Mouse (Mus musculus): Measurements from ENCODE around the gene Ano4. TPM values are rescaled to one million over a fixed set of nuclear protein-coding genes. Genes with fewer than 3 reads are reported as not detected.
"Not testable (repeated sequence)": the region's sequence is repeated elsewhere in the genome, so short reads cannot be mapped to it uniquely, and the experiment has no call there.

The Ano4 gene
- total and polyA plus RNA-seq, 3 experiments: not detected

DNA sequence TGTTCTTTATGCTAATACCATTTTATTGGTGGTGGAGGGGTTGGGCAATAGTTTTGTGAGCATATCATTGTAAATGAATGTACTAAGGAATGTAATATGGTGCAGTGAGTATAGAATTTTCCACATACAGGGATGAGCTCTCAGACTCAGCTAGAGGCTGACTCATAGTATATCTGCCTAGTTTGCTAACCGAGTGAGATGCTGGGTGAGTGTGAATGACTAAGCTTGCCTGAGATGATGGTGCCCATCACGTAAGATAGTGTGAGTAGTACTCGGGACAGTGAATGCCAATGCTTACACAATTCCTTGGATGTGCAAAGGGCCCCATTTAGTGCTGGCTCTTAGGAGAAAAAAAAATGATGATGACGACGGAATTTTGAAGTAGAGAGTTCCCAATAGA is 267.1 kb downstream of the Ano4 start:
- H3K27me3 ChIP-seq (ENCODE audit: control insufficient read depth in 1 of 2, insufficient read depth in 2 of 2, low read length in 2 of 2): no peaks in the 10 kb centered on the region
- no peaks in the 10 kb centered on the region for H3K36me3 ChIP-seq (ENCODE audit: control insufficient read depth in 1 of 2, insufficient read depth in 2 of 2, low read length in 2 of 2)
- H3K9me3 ChIP-seq (replicated peaks; ENCODE audit: insufficient read depth, low read length): no peaks in the 10 kb centered on the region
- TF ChIP-seq MYB (IDR thresholded peaks at IDR 0.05; ENCODE audit: low read depth, low read length) (no peak), ZC3H11A (IDR thresholded peaks at IDR 0.05; ENCODE audit: low read depth, low read length) (no peak), CHD2 (IDR thresholded peaks at IDR 0.05; ENCODE audit: low read length) (no peak), USF1 (IDR thresholded peaks at IDR 0.05; ENCODE audit: low read depth, low read length) (no peak), TBP (IDR thresholded peaks at IDR 0.05; ENCODE audit: low read depth, low read length) (no peak), GATA1 (IDR thresholded peaks at IDR 0.05; ENCODE audit: low read depth, low read length) (no peak), BHLHE40 (IDR thresholded peaks at IDR 0.05; ENCODE audit: borderline replicate concordance, low read depth, low read length) (no peak), EP300 (IDR thresholded peaks at IDR 0.05; ENCODE audit: low read depth in 1 of 2, low read length in 2 of 2) (no peak), POLR2AphosphoS5 (IDR thresholded peaks at IDR 0.05; ENCODE audit: borderline replicate concordance, low read depth, low read length) (no peak), POLR2A (IDR thresholded peaks at IDR 0.05; ENCODE audit: control insufficient read depth in 1 of 2, insufficient read depth in 1 of 2, low read depth in 1 of 2, low read length in 2 of 2, poor library complexity in 1 of 2) (no peak), RCOR1 (IDR thresholded peaks at IDR 0.05; ENCODE audit: low read depth, low read length) (no peak), MXI1 (IDR thresholded peaks at IDR 0.05; ENCODE audit: low read depth, low read length) (no peak), ELF1 (IDR thresholded peaks at IDR 0.05; ENCODE audit: low read depth, low read length) (no peak), MEF2A (IDR thresholded peaks at IDR 0.05; ENCODE audit: extremely low read depth, insufficient replicate concordance, low read depth, low read length, poor library complexity, severe bottlenecking) (no peak)
- DNase-seq (ENCODE audit: low read depth, low spot score): no peak
- H3K79me2 ChIP-seq (ENCODE audit: control insufficient read depth, insufficient read depth, low read length, poor library complexity): no peaks in the 10 kb centered on the region
- H3K9ac ChIP-seq (ENCODE audit: control insufficient read depth, low read depth, low read length, poor library complexity, severe bottlenecking): no peak overlapping the region
- H3K4me1 ChIP-seq (ENCODE audit: control insufficient read depth in 1 of 2, insufficient read depth in 2 of 2, low read length in 2 of 2): no peaks in the 10 kb centered on the region
- no peak overlapping the region for H3K27ac ChIP-seq (ENCODE audit: control insufficient read depth, low read depth, low read length)
- no peak overlapping the region for H3K4me3 ChIP-seq (ENCODE audit: control insufficient read depth in 1 of 2, insufficient read depth in 1 of 2, low read depth in 2 of 2, low read length in 2 of 2)

DNA sequence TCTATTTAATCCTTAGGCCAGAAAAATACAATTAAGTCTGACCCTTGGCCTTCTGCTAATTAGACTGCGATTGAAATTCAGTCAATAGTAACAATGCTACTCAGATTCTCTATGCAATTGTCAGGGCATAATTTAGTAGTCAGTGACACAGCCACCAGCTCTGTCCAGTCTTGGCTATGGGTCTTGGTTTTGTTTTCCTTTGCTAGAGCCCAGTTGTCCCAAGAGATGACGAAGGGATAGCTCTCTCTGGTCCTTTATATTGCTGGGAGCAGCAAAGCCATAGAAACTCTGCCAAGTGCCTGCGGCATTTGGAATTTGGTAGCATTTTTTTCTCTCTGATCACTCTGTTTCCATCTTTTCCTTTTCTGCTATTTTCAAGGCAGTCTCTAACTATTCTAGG is 288.7 kb downstream of the Ano4 start:
- Histone ChIP-seq H3K4me1 (ENCODE audit: control insufficient read depth in 1 of 2, insufficient read depth in 2 of 2, low read length in 2 of 2) (no peaks in the 10 kb centered on the region), H3K4me3 (ENCODE audit: control insufficient read depth in 1 of 2, insufficient read depth in 1 of 2, low read depth in 2 of 2, low read length in 2 of 2) (no peak overlapping the region), H3K27ac (ENCODE audit: control insufficient read depth, low read depth, low read length) (no peak overlapping the region), H3K9me3 (replicated peaks; ENCODE audit: insufficient read depth, low read length) (no peaks in the 10 kb centered on the region), H3K36me3 (ENCODE audit: control insufficient read depth in 1 of 2, insufficient read depth in 2 of 2, low read length in 2 of 2) (no peaks in the 10 kb centered on the region), H3K79me2 (ENCODE audit: control insufficient read depth, insufficient read depth, low read length, poor library complexity) (no peaks in the 10 kb centered on the region), H3K9ac (ENCODE audit: control insufficient read depth, low read depth, low read length, poor library complexity, severe bottlenecking) (no peak overlapping the region), H3K27me3 (ENCODE audit: control insufficient read depth in 1 of 2, insufficient read depth in 2 of 2, low read length in 2 of 2) (no peaks in the 10 kb centered on the region)
- no peak for DNase-seq (ENCODE audit: low read depth, low spot score)
- TF ChIP-seq CHD1 (IDR thresholded peaks at IDR 0.05; ENCODE audit: low read depth, low read length) (no peak), EP300 (IDR thresholded peaks at IDR 0.05; ENCODE audit: low read depth in 1 of 2, low read length in 2 of 2) (no peak), MYC (IDR thresholded peaks at IDR 0.05; ENCODE audit: low read depth, low read length) (no peak), MXI1 (IDR thresholded peaks at IDR 0.05; ENCODE audit: low read depth, low read length) (no peak), ELF1 (IDR thresholded peaks at IDR 0.05; ENCODE audit: low read depth, low read length) (no peak), SMC3 (IDR thresholded peaks at IDR 0.05; ENCODE audit: low read depth, low read length) (no peak), JUND (IDR thresholded peaks at IDR 0.05; ENCODE audit: low read depth, low read length) (no peak), CHD2 (IDR thresholded peaks at IDR 0.05; ENCODE audit: low read length) (no peak), MYB (IDR thresholded peaks at IDR 0.05; ENCODE audit: low read depth, low read length) (no peak), MAX (IDR thresholded peaks at IDR 0.05; ENCODE audit: low read length) (no peak)

DNA sequence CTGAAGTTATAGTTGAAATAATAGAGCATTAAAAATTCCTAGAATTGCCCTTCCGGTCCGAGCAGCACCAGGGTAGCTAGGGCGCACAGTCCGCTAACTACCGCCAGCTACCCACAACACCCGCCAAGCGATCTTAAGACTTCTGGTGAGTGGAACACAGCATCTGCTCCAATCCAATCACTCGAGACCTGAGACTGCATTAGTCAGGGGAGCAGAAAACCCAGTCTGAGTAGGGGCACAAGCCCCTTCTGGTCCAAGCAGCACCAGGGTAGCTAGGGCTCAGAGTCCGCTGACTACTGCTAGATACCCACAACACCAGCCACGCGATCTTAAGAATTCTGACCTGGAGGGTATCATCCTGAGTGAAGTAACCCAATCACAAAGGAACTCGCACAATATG is 299.6 kb downstream of the Ano4 start:
- DNase-seq (ENCODE audit: low read depth, low spot score); H3K36me3 ChIP-seq (ENCODE audit: control insufficient read depth in 1 of 2, insufficient read depth in 2 of 2, low read length in 2 of 2); H3K9ac ChIP-seq (ENCODE audit: control insufficient read depth, low read depth, low read length, poor library complexity, severe bottlenecking); H3K79me2 ChIP-seq (ENCODE audit: control insufficient read depth, insufficient read depth, low read length, poor library complexity); H3K4me3 ChIP-seq (ENCODE audit: control insufficient read depth in 1 of 2, insufficient read depth in 1 of 2, low read depth in 2 of 2, low read length in 2 of 2); H3K27me3 ChIP-seq (ENCODE audit: control insufficient read depth in 1 of 2, insufficient read depth in 2 of 2, low read length in 2 of 2); H3K27ac ChIP-seq (ENCODE audit: control insufficient read depth, low read depth, low read length); H3K4me1 ChIP-seq (ENCODE audit: control insufficient read depth in 1 of 2, insufficient read depth in 2 of 2, low read length in 2 of 2); H3K9me3 ChIP-seq (replicated peaks; ENCODE audit: insufficient read depth, low read length): not testable (repeated sequence)
